Mouse (Mus musculus) activated CD4-positive, CD25-positive, alpha-beta regulatory T cell (primary cell): Measurements from ENCODE around the gene Tnfrsf22. TPM values are rescaled to one million over a fixed set of nuclear protein-coding genes. Genes with fewer than 3 reads are reported as not detected.

Source experiments
- polyA plus RNA-seq, 2 experiments: library from polyadenylated mRNA; unstranded; fragments of 100-300 nt; shearing (Covaris generic); gene quantifications; one replicate each; pipeline ENCODE4 v1.2.1; 2017

Tnfrsf22 gene
- polyA plus RNA-seq, result 10 to 100 TPM; 11.6 to 16.9 TPM

DNA sequence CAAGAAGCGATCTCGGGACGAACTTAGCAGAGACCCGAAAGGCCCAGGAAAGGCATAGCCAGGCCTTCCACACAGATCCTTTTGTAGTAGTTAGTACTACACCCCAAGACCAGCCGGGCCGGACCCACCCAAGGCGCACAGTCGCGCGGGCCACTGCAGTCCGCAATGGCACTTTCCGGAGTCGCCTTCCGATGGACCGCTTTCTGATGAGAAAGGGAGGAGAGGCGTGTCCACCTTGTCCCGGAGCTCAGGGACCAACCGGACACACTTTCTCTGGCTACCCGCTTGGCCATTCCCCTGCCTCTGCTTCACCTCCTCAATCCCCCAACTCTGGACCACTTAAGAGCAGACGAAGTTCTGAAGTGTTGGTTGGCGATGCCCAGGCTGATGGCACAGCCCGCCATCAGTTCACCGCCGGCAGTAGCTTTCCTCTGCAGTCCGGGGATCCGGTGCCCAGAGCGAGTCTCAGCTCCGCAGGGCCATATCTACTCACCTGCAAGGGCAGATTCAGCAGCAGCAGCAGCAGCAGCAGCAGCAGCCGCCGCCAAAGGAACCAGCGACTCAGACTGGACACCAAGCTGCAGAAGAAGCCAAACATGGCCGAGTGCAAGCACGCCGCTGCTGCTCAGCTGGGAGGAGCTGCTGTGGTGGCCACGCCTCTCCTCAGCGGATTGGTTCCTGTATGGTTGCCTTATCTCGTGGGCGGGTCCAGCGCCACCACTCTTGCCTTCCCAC is at the start of gene Tnfrsf22:
Gene Tnfrsf22, minus strand, starts transcription at position 628 of the 735 bp plus-strand sequence.

DNA sequence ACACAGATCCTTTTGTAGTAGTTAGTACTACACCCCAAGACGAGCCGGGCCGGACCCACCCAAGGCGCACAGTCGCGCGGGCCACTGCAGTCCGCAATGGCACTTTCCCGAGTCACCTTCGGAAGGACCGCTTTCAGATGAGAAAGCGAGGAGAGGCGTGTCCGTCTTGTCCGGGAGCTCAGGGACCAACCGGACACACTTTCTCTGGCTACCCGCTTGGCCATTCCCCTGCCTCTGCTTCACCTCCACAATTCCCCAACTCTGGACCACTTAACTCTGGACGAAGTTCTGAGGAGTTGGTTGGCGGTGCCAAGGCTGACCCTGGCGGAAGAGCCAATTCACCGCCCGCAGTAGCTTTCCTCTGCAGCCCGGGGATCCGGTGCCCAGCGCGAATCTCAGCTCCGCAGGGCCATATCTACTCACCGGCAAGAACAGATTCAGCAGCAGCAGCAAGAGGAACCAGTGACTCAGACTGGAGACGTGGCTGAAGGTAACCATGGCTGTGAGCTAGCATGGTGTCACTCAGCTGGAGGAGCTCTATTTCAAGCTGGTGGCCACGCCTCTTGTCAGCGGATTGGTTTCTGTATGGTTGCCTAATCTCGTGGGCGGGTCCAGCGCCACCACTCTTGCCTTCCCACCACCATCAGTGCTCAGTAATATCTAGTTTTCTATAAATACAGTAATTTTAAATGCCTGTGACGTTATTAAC is 36.1 kb upstream of the Tnfrsf22 start, which contains the start of gene Tnfrsf23:
Gene Tnfrsf23, minus strand, starts transcription at position 514 of the 709 bp plus-strand sequence.

DNA sequence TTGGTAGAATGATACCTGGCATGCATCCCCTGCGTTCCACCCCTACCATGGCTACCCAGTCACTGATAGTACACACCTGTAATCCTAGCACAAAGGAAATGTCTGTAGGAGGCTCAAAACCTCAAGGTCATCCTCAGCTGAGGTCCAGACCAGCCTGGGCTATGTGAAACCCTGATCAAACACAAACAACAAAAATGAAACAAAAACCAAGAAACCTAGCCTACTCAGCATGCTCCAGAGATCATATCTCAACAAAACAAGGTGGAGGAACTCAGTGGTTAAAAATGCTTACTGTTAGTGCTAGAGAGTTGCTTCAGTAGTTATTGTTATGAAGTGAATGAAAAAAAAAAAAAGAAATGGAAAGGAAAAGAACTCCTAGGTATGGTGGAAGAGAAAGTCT is 20.9 kb downstream of the Tnfrsf22 start, which contains the start of gene Tnfrsf26:
Gene Tnfrsf26, minus strand, starts transcription at position 183 of the 400 bp plus-strand sequence.

DNA sequence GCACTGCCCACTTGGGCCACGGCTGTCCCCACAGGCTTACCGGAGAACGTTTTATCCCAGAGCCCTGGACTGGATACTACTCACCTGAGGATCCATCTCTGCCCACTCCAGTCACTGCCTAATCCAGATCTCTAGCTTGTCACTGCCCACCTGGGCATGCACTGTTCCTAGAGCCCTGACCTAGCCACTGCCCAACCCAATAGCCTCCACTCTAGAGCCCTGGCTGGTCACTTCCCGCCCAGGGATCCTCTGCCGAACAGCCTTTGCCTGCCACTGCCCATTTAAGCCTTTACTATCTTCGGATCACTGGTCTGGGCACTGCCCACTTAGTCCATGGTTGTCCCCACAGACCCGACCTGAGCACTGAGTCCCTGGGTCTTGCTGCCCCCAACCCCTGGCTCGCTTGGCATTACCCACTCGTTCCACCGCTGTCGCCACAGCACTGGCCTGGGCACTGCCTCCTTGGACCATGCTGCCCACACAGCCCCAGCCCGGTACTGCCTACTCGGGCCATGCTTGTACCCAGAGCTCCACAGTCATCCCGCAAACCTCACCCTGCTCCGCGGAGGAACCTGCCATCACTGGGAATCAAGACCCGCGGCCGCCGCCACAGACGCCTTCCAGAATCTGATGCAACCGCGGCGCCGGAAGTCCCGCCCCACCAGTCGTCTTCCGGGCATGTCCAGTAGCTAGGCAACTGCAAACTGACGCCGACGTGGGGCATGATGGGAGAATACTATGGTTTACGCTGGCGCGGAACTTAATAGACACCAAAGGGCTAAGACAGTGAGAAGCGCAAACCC is 49.8 kb downstream of the Tnfrsf22 start, which contains the start of gene Cars:
Gene Cars, minus strand, starts transcription at position 663 of the 803 bp plus-strand sequence.

Other genes starting within 250 kb of the Tnfrsf22 start
- gene Cdkn1c, start 188.6 kb downstream of the Tnfrsf22 start, polyA plus RNA-seq, result 1 to 10 TPM; 4.1 to 5.0 TPM
- under 1 TPM; 0.48 to 0.49 TPM for gene Slc22a18, start 175.9 kb downstream of the Tnfrsf22 start, polyA plus RNA-seq
- not detected for gene Phlda2, start 146.5 kb downstream of the Tnfrsf22 start, polyA plus RNA-seq
- 100 to 1,000 TPM; 265 to 278 TPM for gene Nap1l4, start 100.6 kb downstream of the Tnfrsf22 start, polyA plus RNA-seq
- 10 to 100 TPM; 37.1 to 39.0 TPM for gene Cars, start 49.6 kb downstream of the Tnfrsf22 start, polyA plus RNA-seq
- gene Tnfrsf26, start 20.9 kb downstream of the Tnfrsf22 start, polyA plus RNA-seq, result 10 to 100 TPM; 19.5 to 21.8 TPM
- 1 to 10 TPM; 3.3 to 3.7 TPM for gene Tnfrsf23, start 36.2 kb upstream of the Tnfrsf22 start, polyA plus RNA-seq
- 10 to 100 TPM; 17.8 to 36.0 TPM for gene Osbpl5, start 107.3 kb upstream of the Tnfrsf22 start, polyA plus RNA-seq
- not detected for gene Mrgprg, start 117.3 kb upstream of the Tnfrsf22 start, polyA plus RNA-seq
- gene Mrgpre, start 134.8 kb upstream of the Tnfrsf22 start, polyA plus RNA-seq, result 10 to 100 TPM in 1 of 2 experiments, 1 to 10 TPM in 1; 2.1 to 12.5 TPM
- 10 to 100 TPM in 1 of 2 experiments, 1 to 10 TPM in 1; 6.1 to 12.7 TPM for gene Nadsyn1, start 173.2 kb upstream of the Tnfrsf22 start, polyA plus RNA-seq
- 10 to 100 TPM; 41.9 to 44.1 TPM for gene Dhcr7, start 173.5 kb upstream of the Tnfrsf22 start, polyA plus RNA-seq
- gene Gm498, start 217.2 kb upstream of the Tnfrsf22 start, polyA plus RNA-seq, result under 1 TPM in 1 of 2 experiments, not detected in 1; 0.16 TPM